17 mouse cellular contexts compared by ENCODE assay signal in the genomic region with DNA sequence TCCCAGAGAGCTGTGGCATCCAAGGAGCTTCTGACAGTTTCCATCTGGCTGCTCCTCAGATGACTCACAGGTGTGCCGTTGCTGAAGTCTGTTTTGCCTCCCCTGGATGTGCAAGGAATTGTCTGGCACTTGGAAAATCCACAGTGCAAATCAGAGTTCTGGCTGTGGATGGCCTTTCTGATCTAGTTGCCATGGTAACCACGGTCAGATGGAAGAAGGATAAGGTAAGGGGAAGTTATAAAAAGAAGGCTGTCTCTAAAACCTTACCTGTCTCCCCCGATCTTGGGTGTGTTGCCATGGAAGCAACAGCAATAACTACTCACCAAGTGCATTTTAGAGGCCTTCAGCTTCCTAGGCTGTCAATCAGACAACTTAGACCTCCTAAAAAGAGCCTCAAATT.
DNase-seq lines count a peak whose midpoint lies in the region; ATAC-seq and TF ChIP-seq lines count a peak whose summit lies in the region.
"Had no signal": no experiment of that assay in that cellular context is flagged by ENCODE, and none has a peak within 500 bp of the region (broad histone marks: within the 10 kb centered on the region; RNA-seq: fewer than 3 reads in every experiment).

No protein-coding gene starts in this region.

- no peaks in the 10 kb centered on the region for H3K27me3 ChIP-seq in forebrain, embryonic 16.5 days (replicated peaks; ENCODE audit: control insufficient read depth, insufficient read depth, low read length)
- H3K27me3 ChIP-seq in forebrain, embryonic 12.5 days = no peaks in the 10 kb centered on the region
- no peaks in the 10 kb centered on the region for H3K27me3 ChIP-seq in midbrain, postnatal 0 days (ENCODE audit: insufficient read depth, low read length)
- H3K27me3 ChIP-seq: heart, embryonic 13.5 days; liver, embryonic 15.5 days had no signal

- H3K36me3 ChIP-seq in forebrain, embryonic 16.5 days (ENCODE audit: control insufficient read depth, insufficient read depth) = no peaks in the 10 kb centered on the region
- no peaks in the 10 kb centered on the region for H3K36me3 ChIP-seq in forebrain, embryonic 12.5 days (replicated peaks)
- no peaks in the 10 kb centered on the region for H3K36me3 ChIP-seq in midbrain, postnatal 0 days (ENCODE audit: insufficient read depth, low read length)
- H3K36me3 ChIP-seq: heart, embryonic 13.5 days; liver, embryonic 15.5 days had no signal

- peak; percentile 11; the same call in 1 of the 2 replicates for TF ChIP-seq CTCF in midbrain, postnatal 0 days (IDR thresholded peaks at IDR 0.05)

- no peaks in the 10 kb centered on the region for H3K4me1 ChIP-seq in forebrain, embryonic 16.5 days (replicated peaks; ENCODE audit: control insufficient read depth, insufficient read depth, low read length)
- H3K4me1 ChIP-seq in forebrain, embryonic 12.5 days = no peaks in the 10 kb centered on the region
- H3K4me1 ChIP-seq in midbrain, postnatal 0 days (ENCODE audit: insufficient read depth, low read length) = no peaks in the 10 kb centered on the region; the same call in 1 of the 2 replicates
- H3K4me1 ChIP-seq: heart, embryonic 13.5 days; liver, embryonic 15.5 days had no signal

- no peak overlapping the region for H3K4me2 ChIP-seq in forebrain, embryonic 16.5 days (ENCODE audit: low read length)
- H3K4me2 ChIP-seq in forebrain, embryonic 12.5 days = no peak overlapping the region
- H3K4me2 ChIP-seq in midbrain, postnatal 0 days (ENCODE audit: low read depth, low read length, poor library complexity, severe bottlenecking) = no peak overlapping the region
- H3K4me2 ChIP-seq: heart, embryonic 13.5 days; liver, embryonic 15.5 days had no signal

- no peak overlapping the region for H3K9ac ChIP-seq in forebrain, embryonic 16.5 days (replicated peaks; ENCODE audit: low read depth, low read length)
- no peak overlapping the region for H3K9ac ChIP-seq in forebrain, embryonic 12.5 days
- no peak overlapping the region for H3K9ac ChIP-seq in midbrain, postnatal 0 days (replicated peaks; ENCODE audit: low read length, poor library complexity, severe bottlenecking)
- H3K9ac ChIP-seq: heart, embryonic 13.5 days; liver, embryonic 15.5 days had no signal

- DNase-seq in left cerebral cortex, adult 11 months (ENCODE audit: low spot score) = peak; percentile 7
- no peak for DNase-seq in left cerebral cortex, postnatal 36 days (ENCODE audit: low spot score in 2 of 2)
- DNase-seq in brain, adult 2 months (ENCODE audit: low read depth, low spot score) = peak; percentile 72
- peak; percentile 53 for DNase-seq in midbrain, postnatal 0 days (ENCODE audit: low spot score)
- DNase-seq in lung, postnatal 25 days (ENCODE audit: low spot score) = no peak
- DNase-seq in urinary bladder, adult 2 months (ENCODE audit: low spot score) = no peak
- DNase-seq: adrenal gland, adult 8-10 months; cerebellum, adult 18-20 months; cerebellum, postnatal 36 days; heart, postnatal 36 days; lung, postnatal 36 days; thymus, postnatal 4 days had no signal

- no peak overlapping the region for H3K4me3 ChIP-seq in forebrain, embryonic 16.5 days (replicated peaks; ENCODE audit: low read length)
- no peak overlapping the region for H3K4me3 ChIP-seq in forebrain, embryonic 12.5 days (replicated peaks)
- no peak overlapping the region for H3K4me3 ChIP-seq in midbrain, postnatal 0 days (ENCODE audit: low read depth, low read length)
- H3K4me3 ChIP-seq: heart, embryonic 13.5 days; liver, embryonic 15.5 days had no signal

- 74% methylated on average over 3 of the region's 3 CpGs for WGBS in forebrain, embryonic 16.5 days
- 79% methylated on average over 3 of the region's 3 CpGs for WGBS in forebrain, embryonic 12.5 days
- WGBS in midbrain, postnatal 0 days = 54% methylated on average over 3 of the region's 3 CpGs

- peak; percentile 47; the same call in 1 of the 2 replicates for ATAC-seq in forebrain, embryonic 16.5 days
- ATAC-seq in forebrain, embryonic 12.5 days (ENCODE audit: low FRiP score) = no peak
- peak; percentile 84 for ATAC-seq in midbrain, postnatal 0 days (ENCODE audit: low FRiP score)
- ATAC-seq: intestine, postnatal 0 days had no signal

- intact Hi-C loops in left cerebral cortex, postnatal 36 days (cut with DNase I) = no loop called here

- no peaks in the 10 kb centered on the region for H3K9me3 ChIP-seq in forebrain, embryonic 16.5 days (ENCODE audit: control insufficient read depth, low read length)
- H3K9me3 ChIP-seq in forebrain, embryonic 12.5 days = no peaks in the 10 kb centered on the region
- H3K9me3 ChIP-seq in midbrain, postnatal 0 days (ENCODE audit: low read length) = no peaks in the 10 kb centered on the region
- H3K9me3 ChIP-seq: liver, embryonic 15.5 days had no signal

- no peak overlapping the region for H3K27ac ChIP-seq in forebrain, embryonic 16.5 days (ENCODE audit: low read length)
- no peak overlapping the region for H3K27ac ChIP-seq in forebrain, embryonic 12.5 days
- H3K27ac ChIP-seq in midbrain, postnatal 0 days (ENCODE audit: low read depth, low read length) = 0 out of 2 replicates have a peak overlapping the region, but pooled peaks have one; percentile 12
- H3K27ac ChIP-seq: heart, embryonic 13.5 days; liver, embryonic 15.5 days had no signal

Comparison
In these comparisons a context has a peak if more than half of its experiments do, and no peak if none do; other contexts are left out.
1. DNase-seq: peak in left cerebral cortex, adult 11 months (single experiment), brain, adult 2 months (single experiment) and midbrain, postnatal 0 days (single experiment); none in left cerebral cortex, postnatal 36 days (0 of 2), lung, postnatal 25 days (single experiment) and urinary bladder, adult 2 months (single experiment).